Mouse (Mus musculus) hindbrain, embryonic 12.5 days (tissue): ENCODE measurements around the gene Tspan13. TPM values are rescaled to one million over a fixed set of nuclear protein-coding genes. Genes with fewer than 3 reads are reported as not detected.

ENCODE experiments used
- ATAC-seq: fragments of 200-750 bp; cut with Nextera tagmentation; 2 replicates; pipeline ENCODE4 v1.8.0; 2017; ENCODE audit warnings: moderate TSS enrichment; ENCODE audit not compliant: low FRiP score
- H3K27ac ChIP-seq: fragments of 300-500 bp; sonication (generic); 2 replicates; pipeline ENCODE4 v1.5.1; 2016; ENCODE audit warnings: mild to moderate bottlenecking
- H3K27me3 ChIP-seq: fragments of 300-500 bp; sonication (generic); 2 replicates; pipeline ENCODE4 v1.6.1; 2016; ENCODE audit warnings: mild to moderate bottlenecking
- H3K36me3 ChIP-seq: fragments of 300-500 bp; sonication (generic); 2 replicates; pipeline ENCODE4 v1.6.1; 2016; ENCODE audit warnings: mild to moderate bottlenecking
- H3K4me1 ChIP-seq: fragments of 300-500 bp; sonication (generic); 2 replicates; pipeline ENCODE4 v1.6.1; 2016
- H3K4me2 ChIP-seq: fragments of 300-500 bp; sonication (generic); replicated peaks from 2 replicates; pipeline ENCODE4 v1.6.1; 2016; ENCODE audit warnings: mild to moderate bottlenecking
- H3K4me3 ChIP-seq: fragments of 300-500 bp; sonication (generic); 2 replicates; pipeline ENCODE4 v1.5.1; 2016; ENCODE audit warnings: mild to moderate bottlenecking
- H3K9ac ChIP-seq: fragments of 300-500 bp; sonication (generic); 2 replicates; pipeline ENCODE4 v1.6.1; 2016; ENCODE audit warnings: mild to moderate bottlenecking, moderate library complexity
- H3K9me3 ChIP-seq: fragments of 300-500 bp; sonication (generic); replicated peaks from 2 replicates; pipeline ENCODE4 v1.6.1; 2016; ENCODE audit warnings: mild to moderate bottlenecking
- WGBS: fragments of 180-500 bp; shearing (Covaris S2); methylation state at CpG from one replicate; pipeline ENCODE4 v1.1.7; 2016; 5-methylcytosine and 5-hydroxymethylcytosine counted together
- polyA plus RNA-seq: library from polyadenylated mRNA; unstranded; fragments of >200 nt; fragmentation: Nextera tagmentation; extraction: Ambion mirVana; gene quantifications from 2 replicates; pipeline ENCODE4 v1.2.1, GENCODE M21; 2016

Tspan13 gene
- polyA plus RNA-seq, 1 experiment from 2014 or later: 257 TPM

GRCm38 (mm10) chr12:36029687-36030086 is 12.6 kb downstream of the Tspan13 start:
- no peak overlapping the region for H3K9ac ChIP-seq
- H3K4me2 ChIP-seq: no peak overlapping the region
- no peaks in the 10 kb centered on the region for H3K27me3 ChIP-seq
- WGBS: 87% methylated on average over 4 of the region's 6 CpGs
- H3K4me3 ChIP-seq: no peak overlapping the region
- H3K9me3 ChIP-seq: 0 out of 2 replicates have a peak, but pooled peaks cover 1% of the 10 kb centered on the region
- ATAC-seq: no peak
- 0 out of 2 replicates have a peak, but pooled peaks cover 2% of the 10 kb centered on the region for H3K4me1 ChIP-seq
- H3K27ac ChIP-seq: no peak overlapping the region
- H3K36me3 ChIP-seq: 0 out of 2 replicates have a peak, but pooled peaks cover 3% of the 10 kb centered on the region

- Histone ChIP-seq H3K9me3 (no peaks in the 10 kb centered on the region), H3K4me1 (0 out of 2 replicates have a peak, but pooled peaks cover 2% of the 10 kb centered on the region), H3K4me2 (no peak overlapping the region), H3K27me3 (no peaks in the 10 kb centered on the region), H3K9ac (no peak overlapping the region), H3K36me3 (0 out of 2 replicates have a peak, but pooled peaks cover 3% of the 10 kb centered on the region), H3K27ac (no peak overlapping the region), H3K4me3 (no peak overlapping the region)
- no peak for ATAC-seq
- WGBS: 76% methylated on average over 5 of the region's 5 CpGs
Measured at GRCm38 (mm10) chr12:36028968-36029645, 13.2 kb downstream of the Tspan13 start.

- Histone ChIP-seq H3K9me3 (no peaks in the 10 kb centered on the region), H3K27me3 (no peaks in the 10 kb centered on the region), H3K27ac (no peak overlapping the region), H3K4me3 (no peak overlapping the region), H3K4me2 (no peak overlapping the region), H3K36me3 (peaks cover 3% of the 10 kb centered on the region; the same call in 1 of the 2 replicates), H3K4me1 (0 out of 2 replicates have a peak, but pooled peaks cover 2% of the 10 kb centered on the region), H3K9ac (no peak overlapping the region)
- no peak for ATAC-seq
- 88% methylated on average over 2 of the region's 2 CpGs for WGBS
Measured at GRCm38 (mm10) chr12:36027171-36027570, 15.1 kb downstream of the Tspan13 start.

- H3K4me1 ChIP-seq: 0 out of 2 replicates have a peak, but pooled peaks cover 2% of the 10 kb centered on the region
- H3K27me3 ChIP-seq: no peaks in the 10 kb centered on the region
- no peak overlapping the region for H3K9ac ChIP-seq
- peaks cover 6% of the 10 kb centered on the region; the same call in 1 of the 2 replicates for H3K36me3 ChIP-seq
- WGBS: 90% methylated on average over 4 of the region's 4 CpGs
- no peaks in the 10 kb centered on the region for H3K9me3 ChIP-seq
- no peak overlapping the region for H3K4me3 ChIP-seq
- no peak for ATAC-seq
- H3K27ac ChIP-seq: no peak overlapping the region
- no peak overlapping the region for H3K4me2 ChIP-seq
Measured at GRCm38 (mm10) chr12:36026126-36026525, 16.2 kb downstream of the Tspan13 start.

- no peak for ATAC-seq
- Histone ChIP-seq H3K4me3 (no peak overlapping the region), H3K4me2 (no peak overlapping the region), H3K9me3 (no peaks in the 10 kb centered on the region), H3K27ac (no peak overlapping the region), H3K27me3 (no peaks in the 10 kb centered on the region), H3K9ac (no peak overlapping the region), H3K4me1 (no peaks in the 10 kb centered on the region), H3K36me3 (peaks cover 36% of the 10 kb centered on the region)
- WGBS: 96% methylated on average over 2 of the region's 2 CpGs
Measured at GRCm38 (mm10) chr12:36020710-36021109, 21.6 kb downstream of the Tspan13 start.

- peaks cover 42% of the 10 kb centered on the region for H3K36me3 ChIP-seq
- 72% methylated on average over 3 of the region's 3 CpGs for WGBS
Measured at GRCm38 (mm10) chr12:36020081-36020480, 22.2 kb downstream of the Tspan13 start.

GRCm38 (mm10) chr12:36019572-36019971 is 22.7 kb downstream of the Tspan13 start:
- no peak overlapping the region for H3K27ac ChIP-seq
- 76% methylated on average over 4 of the region's 4 CpGs for WGBS
- no peaks in the 10 kb centered on the region for H3K27me3 ChIP-seq
- H3K4me2 ChIP-seq: no peak overlapping the region
- peaks cover 47% of the 10 kb centered on the region for H3K36me3 ChIP-seq
- ATAC-seq: no peak
- H3K9ac ChIP-seq: no peak overlapping the region
- no peak overlapping the region for H3K4me3 ChIP-seq
- no peaks in the 10 kb centered on the region for H3K9me3 ChIP-seq
- H3K4me1 ChIP-seq: no peaks in the 10 kb centered on the region

More at GRCm38 (mm10) chr12:36020081-36020480, 22.2 kb downstream of the Tspan13 start:
- no peak overlapping the region for H3K27ac ChIP-seq
- H3K9me3 ChIP-seq: no peaks in the 10 kb centered on the region
- H3K4me3 ChIP-seq: no peak overlapping the region
- no peak for ATAC-seq
- no peaks in the 10 kb centered on the region for H3K27me3 ChIP-seq
- no peak overlapping the region for H3K4me2 ChIP-seq
- no peak overlapping the region for H3K9ac ChIP-seq
- H3K4me1 ChIP-seq: no peaks in the 10 kb centered on the region

GRCm38 (mm10) chr12:36017791-36018190 is 24.5 kb downstream of the Tspan13 start:
- peaks cover 46% of the 10 kb centered on the region for H3K36me3 ChIP-seq
- WGBS: 83% methylated on average over 2 of the region's 2 CpGs

GRCm38 (mm10) chr12:36013216-36013910 is 28.9 kb downstream of the Tspan13 start:
- WGBS: 71% methylated on average over 7 of the region's 7 CpGs
- H3K4me1 ChIP-seq: no peaks in the 10 kb centered on the region
- no peak overlapping the region for H3K4me2 ChIP-seq
- peaks cover 21% of the 10 kb centered on the region for H3K36me3 ChIP-seq
- H3K9ac ChIP-seq: no peak overlapping the region
- H3K27me3 ChIP-seq: no peaks in the 10 kb centered on the region
- no peak for ATAC-seq
- no peaks in the 10 kb centered on the region for H3K9me3 ChIP-seq
- no peak overlapping the region for H3K4me3 ChIP-seq
- H3K27ac ChIP-seq: no peak overlapping the region

More at GRCm38 (mm10) chr12:36017791-36018190, 24.5 kb downstream of the Tspan13 start:
- Histone ChIP-seq H3K4me2 (no peak overlapping the region), H3K27ac (no peak overlapping the region), H3K4me3 (no peak overlapping the region), H3K9me3 (no peaks in the 10 kb centered on the region), H3K27me3 (no peaks in the 10 kb centered on the region), H3K4me1 (no peaks in the 10 kb centered on the region), H3K9ac (no peak overlapping the region)
- ATAC-seq: no peak

GRCm38 (mm10) chr12:36008364-36009047 is 33.8 kb downstream of the Tspan13 start:
- H3K9me3 ChIP-seq: no peaks in the 10 kb centered on the region
- H3K4me2 ChIP-seq: no peak overlapping the region
- no peaks in the 10 kb centered on the region for H3K4me1 ChIP-seq
- H3K9ac ChIP-seq: no peak overlapping the region
- H3K4me3 ChIP-seq: no peak overlapping the region
- H3K27me3 ChIP-seq: no peaks in the 10 kb centered on the region
- WGBS: 68% methylated on average over 6 of the region's 6 CpGs
- H3K27ac ChIP-seq: no peak overlapping the region
- no peak for ATAC-seq
- no peaks in the 10 kb centered on the region for H3K36me3 ChIP-seq

- Histone ChIP-seq H3K4me1 (no peaks in the 10 kb centered on the region), H3K27ac (no peak overlapping the region), H3K9ac (no peak overlapping the region), H3K27me3 (no peaks in the 10 kb centered on the region), H3K4me2 (no peak overlapping the region), H3K36me3 (no peaks in the 10 kb centered on the region), H3K4me3 (no peak overlapping the region), H3K9me3 (no peaks in the 10 kb centered on the region)
- WGBS: 91% methylated on average over 2 of the region's 2 CpGs
- ATAC-seq: no peak
Measured at GRCm38 (mm10) chr12:36007581-36007980, 34.7 kb downstream of the Tspan13 start.

GRCm38 (mm10) chr12:36004714-36005113 is 37.6 kb downstream of the Tspan13 start:
- H3K4me2 ChIP-seq: no peak overlapping the region
- H3K9me3 ChIP-seq: no peaks in the 10 kb centered on the region
- H3K36me3 ChIP-seq: no peaks in the 10 kb centered on the region
- H3K4me3 ChIP-seq: no peak overlapping the region
- no peak overlapping the region for H3K9ac ChIP-seq
- 0 out of 2 replicates have a peak, but pooled peaks cover 10% of the 10 kb centered on the region for H3K4me1 ChIP-seq
- 66% methylated on average over 4 of the region's 4 CpGs for WGBS
- no peak for ATAC-seq
- H3K27me3 ChIP-seq: no peaks in the 10 kb centered on the region
- no peak overlapping the region for H3K27ac ChIP-seq
